Mouse (Mus musculus) megakaryocyte, embryonic 14.5 days (primary cell): ENCODE data around the gene Asah2.

Experiments used
- FLI1 ChIP-seq: IDR thresholded peaks from 2 replicates; pipeline ENCODE4 v1.6.1; 2012; ENCODE audit warnings: low read length, inconsistent platforms, mixed read lengths
- GATA1 ChIP-seq: IDR thresholded peaks from 3 replicates; pipeline ENCODE4 v1.6.1; 2012; ENCODE audit warnings: mixed read lengths, low read length, inconsistent platforms, borderline replicate concordance

DNA sequence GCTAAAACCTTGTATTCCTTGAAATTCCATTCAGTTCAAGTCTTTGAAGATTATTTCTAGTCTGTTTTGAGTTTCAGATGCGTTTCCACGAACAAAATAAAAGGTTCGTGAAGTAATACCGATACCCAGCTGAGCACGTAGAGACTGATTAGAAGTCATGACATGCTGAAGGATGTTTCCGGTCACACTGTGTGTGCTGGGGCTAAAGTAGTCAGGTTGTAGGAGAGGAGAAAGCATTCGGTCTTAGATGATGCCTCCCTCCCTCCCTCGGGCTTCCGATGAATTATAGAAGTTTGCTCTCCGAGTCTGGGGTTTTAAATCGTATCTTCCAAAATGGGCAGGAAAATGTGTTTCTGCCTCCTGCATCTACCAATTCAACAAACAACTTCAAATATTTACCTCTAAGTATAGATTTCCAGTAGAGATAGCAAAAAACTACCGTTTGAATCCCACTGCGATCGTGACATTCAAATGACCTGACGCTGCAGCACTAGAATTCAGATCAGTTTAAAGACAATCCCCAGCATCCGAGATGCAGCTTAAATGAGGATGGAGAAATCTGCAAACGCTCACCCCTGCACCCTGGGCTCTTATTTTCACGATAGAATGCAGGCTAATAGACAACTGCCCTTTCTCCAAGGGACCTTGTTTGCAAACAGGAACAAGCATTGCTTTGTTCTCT is 5.6 kb downstream of the Asah2 start:
- TF ChIP-seq GATA1 (no peak), FLI1 (no peak)
